Mouse (Mus musculus) C2C12 (cell line): ENCODE measurements at regions not wholly inside any gene's neighbourhood (a gene's known extent, or its start where the extent isn't known, plus 50 kb on each side); places are given as distances from the start of the nearest gene placed in this dataset.

Experiments used
- CEBPB ChIP-seq: IDR thresholded peaks from one replicate; pipeline ENCODE4 v1.6.1; 2011; ENCODE audit warnings: low read depth, mild to moderate bottlenecking, control low read depth, moderate library complexity
- CTCF ChIP-seq: IDR thresholded peaks from one replicate; pipeline ENCODE4 v1.5.1; 2011; ENCODE audit not compliant: control insufficient read depth, insufficient read depth, insufficient read length
- MAX ChIP-seq: IDR thresholded peaks from one replicate; pipeline ENCODE4 v1.6.1; 2011; ENCODE audit warnings: mild to moderate bottlenecking, control low read depth
- MYOD1 ChIP-seq: IDR thresholded peaks from one replicate; pipeline ENCODE4 v1.6.1; 2011; ENCODE audit warnings: low read depth; ENCODE audit not compliant: control insufficient read depth, insufficient read length
- MYOG ChIP-seq: IDR thresholded peaks from one replicate; pipeline ENCODE4 v1.6.1; 2011; ENCODE audit not compliant: control insufficient read depth, insufficient read length; ENCODE audit errors: extremely low read depth
- USF1 ChIP-seq: IDR thresholded peaks from one replicate; pipeline ENCODE4 v1.6.1; 2011; ENCODE audit warnings: low read depth, mild to moderate bottlenecking, control low read depth, moderate library complexity

GRCm38 (mm10) chr3:149500130-149500529, 509.8 kb upstream of the Adgrl2 start:
- TF ChIP-seq CTCF: no peak
- TF ChIP-seq USF1: no peak
- no peak for TF ChIP-seq CEBPB
- no peak for TF ChIP-seq MYOD1
- no peak for TF ChIP-seq MYOG
- no peak for TF ChIP-seq MAX
